ENCODE assay signal across 16 mouse cellular contexts in genomic region chr5:113952519-113952918, GRCm38 (mm10). TPM values are rescaled to one million over a fixed set of nuclear protein-coding genes. Genes with fewer than 3 reads are reported as not detected.
A peak's percentile ranks its signal among the peaks of the same experiment; 100 is the strongest.
DNase-seq lines count a peak whose midpoint lies in the region; ATAC-seq and TF ChIP-seq lines count a peak whose summit lies in the region.
"Had no signal": no experiment of that assay in that cellular context is flagged by ENCODE, and none has a peak within 500 bp of the region (broad histone marks: within the 10 kb centered on the region; RNA-seq: fewer than 3 reads in every experiment).

No protein-coding gene starts in this region.

- TF ChIP-seq POLR2A in testis, adult 2 months (IDR thresholded peaks at IDR 0.05; ENCODE audit: control insufficient read depth, low read depth, low read length) = no peak
- TF ChIP-seq POLR2A in small intestine, adult 2 months (IDR thresholded peaks at IDR 0.05; ENCODE audit: low read depth, low read length) = no peak

- no peaks in the 10 kb centered on the region for H3K27me3 ChIP-seq in heart, embryonic 12.5 days (replicated peaks)
- no peaks in the 10 kb centered on the region for H3K27me3 ChIP-seq in testis, adult 2 months (ENCODE audit: control insufficient read depth, insufficient read depth, low read length)
- H3K27me3 ChIP-seq in liver, embryonic 13.5 days = no peaks in the 10 kb centered on the region
- no peaks in the 10 kb centered on the region for H3K27me3 ChIP-seq in small intestine, adult 2 months (ENCODE audit: control insufficient read depth, insufficient read depth, low read length)
- no peaks in the 10 kb centered on the region for H3K27me3 ChIP-seq in midbrain, embryonic 15.5 days (replicated peaks)
- H3K27me3 ChIP-seq: hindbrain, embryonic 13.5 days had no signal

- WGBS in heart, embryonic 12.5 days = 35% methylated on average over 10 of the region's 10 CpGs
- WGBS in liver, embryonic 13.5 days (ENCODE audit: insufficient replicate concordance) = 12% methylated on average over 10 of the region's 10 CpGs
- 73% methylated on average over 10 of the region's 10 CpGs for WGBS in small intestine, adult 2 months
- WGBS in midbrain, embryonic 15.5 days = 92% methylated on average over 10 of the region's 10 CpGs

- TF ChIP-seq CTCF in testis, adult 2 months (IDR thresholded peaks at IDR 0.05; ENCODE audit: control insufficient read depth, insufficient read depth, insufficient replicate concordance, low read depth, low read length) = no peak
- no peak for TF ChIP-seq CTCF in small intestine, adult 2 months (IDR thresholded peaks at IDR 0.05; ENCODE audit: extremely low read depth, insufficient read length, insufficient replicate concordance, low read depth, low read length)

- H3K4me3 ChIP-seq in heart, embryonic 12.5 days = no peak overlapping the region
- H3K4me3 ChIP-seq in testis, adult 2 months (ENCODE audit: control insufficient read depth, low read depth, low read length) = no peak overlapping the region
- H3K4me3 ChIP-seq in liver, embryonic 13.5 days (replicated peaks) = no peak overlapping the region; the same call in 1 of the 2 replicates
- no peak overlapping the region for H3K4me3 ChIP-seq in small intestine, adult 2 months (ENCODE audit: low read depth, low read length)
- H3K4me3 ChIP-seq in midbrain, embryonic 15.5 days = no peak overlapping the region
- H3K4me3 ChIP-seq: hindbrain, embryonic 13.5 days had no signal

- no peak for DNase-seq in heart, adult 11 months
- DNase-seq in testis, postnatal 10 days (ENCODE audit: low spot score) = no peak
- no peak for DNase-seq in liver, embryonic 13.5 days
- DNase-seq in embryo, embryonic 9.5 days (ENCODE audit: extremely low spot score) = no peak
- DNase-seq: B cell, adult 2 months; cerebellum, adult 11-12 months; kidney, adult 8-10 months; right cerebral cortex, adult 18-20 months had no signal

- H3K9ac ChIP-seq in heart, embryonic 12.5 days = 0 out of 2 replicates have a peak overlapping the region, but pooled peaks have one; percentile 61
- peak overlapping the region; percentile 60 for H3K9ac ChIP-seq in liver, embryonic 13.5 days
- no peak overlapping the region for H3K9ac ChIP-seq in midbrain, embryonic 15.5 days
- H3K9ac ChIP-seq: hindbrain, embryonic 13.5 days had no signal

- H3K9me3 ChIP-seq in heart, embryonic 12.5 days (replicated peaks) = no peaks in the 10 kb centered on the region
- no peaks in the 10 kb centered on the region for H3K9me3 ChIP-seq in liver, embryonic 13.5 days (replicated peaks)
- no peaks in the 10 kb centered on the region for H3K9me3 ChIP-seq in midbrain, embryonic 15.5 days
- H3K9me3 ChIP-seq: hindbrain, embryonic 13.5 days had no signal

- peak overlapping the region; percentile 89 for H3K27ac ChIP-seq in heart, embryonic 12.5 days (ENCODE audit: poor library complexity, severe bottlenecking)
- peak overlapping the region; percentile 25; the same call in 1 of the 2 replicates for H3K27ac ChIP-seq in testis, adult 2 months (ENCODE audit: control insufficient read depth, insufficient read depth, low read depth, low read length)
- H3K27ac ChIP-seq in liver, embryonic 13.5 days = peak overlapping the region; percentile 80
- H3K27ac ChIP-seq in small intestine, adult 2 months (ENCODE audit: insufficient read depth, low read depth, low read length) = peak overlapping the region; percentile 68
- H3K27ac ChIP-seq in midbrain, embryonic 15.5 days = no peak overlapping the region
- H3K27ac ChIP-seq: hindbrain, embryonic 13.5 days had no signal

- peaks cover 59% of the 10 kb centered on the region for H3K36me3 ChIP-seq in heart, embryonic 12.5 days
- no peaks in the 10 kb centered on the region for H3K36me3 ChIP-seq in testis, adult 2 months (ENCODE audit: control insufficient read depth, insufficient read depth, low read length)
- peaks cover 87% of the 10 kb centered on the region for H3K36me3 ChIP-seq in liver, embryonic 13.5 days
- H3K36me3 ChIP-seq in small intestine, adult 2 months (ENCODE audit: control insufficient read depth, insufficient read depth, low read length) = peaks cover 44% of the 10 kb centered on the region
- H3K36me3 ChIP-seq in midbrain, embryonic 15.5 days (replicated peaks) = peaks cover 39% of the 10 kb centered on the region

- peaks cover 44% of the 10 kb centered on the region for H3K4me1 ChIP-seq in heart, embryonic 12.5 days (replicated peaks)
- no peaks in the 10 kb centered on the region for H3K4me1 ChIP-seq in testis, adult 2 months (ENCODE audit: control insufficient read depth, insufficient read depth, low read length)
- peaks cover 46% of the 10 kb centered on the region for H3K4me1 ChIP-seq in liver, embryonic 13.5 days (replicated peaks)
- peaks cover 3% of the 10 kb centered on the region; the same call in 1 of the 2 replicates for H3K4me1 ChIP-seq in small intestine, adult 2 months (ENCODE audit: control insufficient read depth, insufficient read depth, insufficient read length, low read length)
- H3K4me1 ChIP-seq in midbrain, embryonic 15.5 days = peaks cover 2% of the 10 kb centered on the region; the same call in 1 of the 2 replicates

- ATAC-seq in heart, embryonic 12.5 days (ENCODE audit: insufficient number of reproducible peaks, low FRiP score) = peak; percentile 20
- ATAC-seq in liver, embryonic 13.5 days (ENCODE audit: low read depth) = no peak; the same call in 1 of the 2 replicates
- no peak for ATAC-seq in midbrain, embryonic 15.5 days (replicated peaks)
- ATAC-seq: activated CD4-positive, CD25-positive, alpha-beta regulatory T cell, adult 4 months; lung, postnatal 0 days had no signal

- H3K4me2 ChIP-seq in heart, embryonic 12.5 days = no peak overlapping the region
- peak overlapping the region; percentile 52 for H3K4me2 ChIP-seq in liver, embryonic 13.5 days
- H3K4me2 ChIP-seq in midbrain, embryonic 15.5 days = no peak overlapping the region
- H3K4me2 ChIP-seq: hindbrain, embryonic 13.5 days had no signal

RNA-seq across cellular contexts. Expression of gene Ssh1, which starts 41.2 kb away (rescaled TPM):
- polyA plus RNA-seq in heart, embryonic 12.5 days (2016; fragmentation: Nextera tagmentation; extraction: Ambion mirVana) = 19.0 and 21.4 TPM in 2 replicates
- polyA plus RNA-seq in testis, adult 2 months (2012; rRNA removed) = 4.1 and 5.0 TPM in 2 replicates
- 5.4 and 6.0 TPM in 2 replicates for polyA plus RNA-seq in liver, embryonic 13.5 days (2015; fragmentation: Nextera tagmentation; extraction: Ambion mirVana)
- 6.7 and 11.3 TPM in 2 replicates for polyA plus RNA-seq in small intestine, adult 2 months (2012; rRNA removed)
- polyA plus RNA-seq in midbrain, embryonic 15.5 days (2015; fragmentation: Nextera tagmentation; extraction: Ambion mirVana) = 11.7 and 15.1 TPM in 2 replicates

RNA-seq across cellular contexts. Expression of gene Coro1c, which starts 44.0 kb away (rescaled TPM):
- polyA plus RNA-seq in heart, embryonic 12.5 days (2016; fragmentation: Nextera tagmentation; extraction: Ambion mirVana) = 137 and 141 TPM in 2 replicates
- 12.9 and 13.2 TPM in 2 replicates for polyA plus RNA-seq in testis, adult 2 months (2012; rRNA removed)
- 48.0 and 60.3 TPM in 2 replicates for polyA plus RNA-seq in liver, embryonic 13.5 days (2015; fragmentation: Nextera tagmentation; extraction: Ambion mirVana)
- 68.3 and 144 TPM in 2 replicates for polyA plus RNA-seq in small intestine, adult 2 months (2012; rRNA removed)
- 198 and 206 TPM in 2 replicates for polyA plus RNA-seq in midbrain, embryonic 15.5 days (2015; fragmentation: Nextera tagmentation; extraction: Ambion mirVana)

RNA-seq across cellular contexts. Expression of gene Dao, which starts 51.0 kb away (rescaled TPM):
- not detected in 2 replicates for polyA plus RNA-seq in heart, embryonic 12.5 days (2016; fragmentation: Nextera tagmentation; extraction: Ambion mirVana)
- 0.06 and 0.40 TPM in 2 replicates for polyA plus RNA-seq in testis, adult 2 months (2012; rRNA removed)
- not detected in 2 replicates for polyA plus RNA-seq in liver, embryonic 13.5 days (2015; fragmentation: Nextera tagmentation; extraction: Ambion mirVana)
- 11.9 and 16.8 TPM in 2 replicates for polyA plus RNA-seq in small intestine, adult 2 months (2012; rRNA removed)
- polyA plus RNA-seq in midbrain, embryonic 15.5 days (2015; fragmentation: Nextera tagmentation; extraction: Ambion mirVana) = not detected in 2 replicates
- polyA plus RNA-seq: hindbrain, embryonic 13.5 days; lung, postnatal 0 days; midbrain, postnatal 0 days had no signal
